8 mouse cellular contexts compared by ENCODE assay signal in the genomic region with DNA sequence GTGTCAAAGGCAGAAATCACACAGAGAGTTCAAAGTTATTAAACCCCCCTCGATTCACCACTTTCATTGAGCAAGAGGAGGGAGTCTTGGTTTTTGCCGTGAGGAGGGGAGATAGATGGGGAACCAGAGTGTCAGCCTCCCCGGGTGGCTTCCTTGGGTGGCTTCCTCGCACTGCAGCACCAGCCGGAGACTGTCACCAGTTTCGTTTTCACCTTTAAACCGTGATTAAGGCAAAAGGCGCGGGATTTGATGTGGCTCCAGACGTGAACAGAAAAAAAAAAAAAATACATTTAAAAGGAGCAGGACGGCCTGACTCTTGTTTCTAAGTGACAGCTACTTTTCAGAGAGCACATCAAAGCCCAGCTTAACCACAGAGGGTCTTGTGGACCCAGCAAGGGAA. TPM values are rescaled to one million over a fixed set of nuclear protein-coding genes. Genes with fewer than 3 reads are reported as not detected.
DNase-seq lines count a peak whose midpoint lies in the region; ATAC-seq and TF ChIP-seq lines count a peak whose summit lies in the region.

No protein-coding gene starts in this region.

- H3K4me3 ChIP-seq in embryonic facial prominence, embryonic 10.5 days: peak overlapping the region; percentile 54
- no peak overlapping the region; the same call in 1 of the 2 replicates for H3K4me3 ChIP-seq in hindbrain, embryonic 13.5 days
- H3K4me3 ChIP-seq in liver, embryonic 14.5 days (ENCODE audit: insufficient read depth in 1 of 2, low read depth in 2 of 2, low read length in 2 of 2): peak overlapping the region; percentile 2 to 26

- DNase-seq in adrenal gland, adult (ENCODE audit: inconsistent age in 2 of 2, low spot score in 1 of 2): peak; percentile 41 to 78
- DNase-seq in adrenal gland, adult 8-10 months: no peak
- DNase-seq in embryonic facial prominence, embryonic 10.5 days (ENCODE audit: low spot score): peak; percentile 53
- DNase-seq in liver, embryonic 14.5 days (ENCODE audit: low read depth in 3 of 3, low spot score in 3 of 3): no peak
- peak; percentile 54 to 61 for DNase-seq in natural killer cell, adult 2 months (ENCODE audit: low spot score in 2 of 2)
- DNase-seq in frontal cortex, adult 2 months (ENCODE audit: extremely low spot score in 1 of 2, low spot score in 1 of 2): no peak
- DNase-seq in right cerebral cortex, adult 18-20 months: no peak

- TF ChIP-seq CTCF in liver, embryonic 14.5 days (IDR thresholded peaks at IDR 0.05; ENCODE audit: low read depth): no peak

- no peaks in the 10 kb centered on the region for H3K9me3 ChIP-seq in embryonic facial prominence, embryonic 10.5 days
- H3K9me3 ChIP-seq in hindbrain, embryonic 13.5 days: no peaks in the 10 kb centered on the region
- H3K9me3 ChIP-seq in liver, embryonic 14.5 days (ENCODE audit: control insufficient read depth, low read length): no peaks in the 10 kb centered on the region

- H3K27me3 ChIP-seq in embryonic facial prominence, embryonic 10.5 days (replicated peaks; ENCODE audit: low read depth, poor library complexity, severe bottlenecking): no peaks in the 10 kb centered on the region
- no peaks in the 10 kb centered on the region for H3K27me3 ChIP-seq in hindbrain, embryonic 13.5 days
- no peaks in the 10 kb centered on the region for H3K27me3 ChIP-seq in liver, embryonic 14.5 days (ENCODE audit: control insufficient read depth, insufficient read depth, low read length)

- peak overlapping the region; percentile 55; the same call in 1 of the 2 replicates for H3K9ac ChIP-seq in hindbrain, embryonic 13.5 days
- H3K9ac ChIP-seq in liver, embryonic 14.5 days (replicated peaks): 0 out of 2 replicates have a peak overlapping the region, but pooled peaks have one; percentile 9

- H3K27ac ChIP-seq in embryonic facial prominence, embryonic 10.5 days (replicated peaks): peak overlapping the region; percentile 86
- no peak overlapping the region for H3K27ac ChIP-seq in hindbrain, embryonic 13.5 days
- H3K27ac ChIP-seq in liver, embryonic 14.5 days: no peak overlapping the region

- H3K4me1 ChIP-seq in embryonic facial prominence, embryonic 10.5 days: peaks cover 60% of the 10 kb centered on the region
- peaks cover 21% of the 10 kb centered on the region for H3K4me1 ChIP-seq in hindbrain, embryonic 13.5 days (replicated peaks)
- peaks cover 0 to 12% of the 10 kb centered on the region in 2 experiments; a peak in 2 of 4 replicates for H3K4me1 ChIP-seq in liver, embryonic 14.5 days (replicated peaks; ENCODE audit: control insufficient read depth in 2 of 2, insufficient read depth in 2 of 2, low read length in 1 of 2)

- no peaks in the 10 kb centered on the region for H3K36me3 ChIP-seq in embryonic facial prominence, embryonic 10.5 days (replicated peaks)
- no peaks in the 10 kb centered on the region for H3K36me3 ChIP-seq in hindbrain, embryonic 13.5 days
- H3K36me3 ChIP-seq in liver, embryonic 14.5 days (replicated peaks; ENCODE audit: control insufficient read depth, insufficient read depth, low read depth): no peaks in the 10 kb centered on the region

- peak overlapping the region; percentile 54 for H3K4me2 ChIP-seq in hindbrain, embryonic 13.5 days
- peak overlapping the region; percentile 69 for H3K4me2 ChIP-seq in liver, embryonic 14.5 days (ENCODE audit: low read depth)

- WGBS in embryonic facial prominence, embryonic 10.5 days: 3% methylated on average over 11 of the region's 11 CpGs
- WGBS in hindbrain, embryonic 13.5 days: 13% methylated on average over 11 of the region's 11 CpGs
- WGBS in liver, embryonic 14.5 days (ENCODE audit: insufficient replicate concordance): 1% methylated on average over 11 of the region's 11 CpGs

- TF ChIP-seq EP300 in liver, embryonic 14.5 days (IDR thresholded peaks at IDR 0.05; ENCODE audit: low read depth): no peak

- no peak; the same call in 1 of the 2 replicates for ATAC-seq in hindbrain, embryonic 13.5 days (ENCODE audit: low FRiP score)
- ATAC-seq in liver, embryonic 14.5 days (ENCODE audit: insufficient read depth): no peak

RNA-seq across cellular contexts. Expression of gene Dusp6, which starts 58.5 kb away (rescaled TPM):
- 100 to 1,000 TPM in 3 of 4 experiments, 10 to 100 TPM in 1; 88.6 to 238 (median 129) TPM for total RNA-seq in adrenal gland, adult 8-10 months (2022)
- polyA plus RNA-seq in embryonic facial prominence, embryonic 10.5 days (2016; fragmentation: Nextera tagmentation; extraction: Ambion mirVana): 122 and 131 TPM in 2 replicates
- polyA plus RNA-seq in hindbrain, embryonic 13.5 days (2015; fragmentation: Nextera tagmentation; extraction: Ambion mirVana): 27.2 and 27.7 TPM in 2 replicates
- polyA plus RNA-seq in liver, embryonic 14.5 days (2012; rRNA removed): 6.5 and 8.3 TPM in 2 replicates
- polyA plus RNA-seq in liver, embryonic 14.5 days (2014; fragmentation: Nextera tagmentation; extraction: Ambion mirVana): 9.5 and 10.3 TPM in 2 replicates
- 50.5 and 60.8 TPM in 2 replicates for polyA plus RNA-seq in frontal cortex, adult 2 months (2012; rRNA removed)

Comparison
In these comparisons a context has a peak if more than half of its experiments do, and no peak if none do; other contexts are left out.
1. DNase-seq: peak in adrenal gland, adult (2 of 2), embryonic facial prominence, embryonic 10.5 days (single experiment) and natural killer cell, adult 2 months (2 of 2); none in adrenal gland, adult 8-10 months (single experiment), liver, embryonic 14.5 days (0 of 3), frontal cortex, adult 2 months (0 of 2) and right cerebral cortex, adult 18-20 months (single experiment).